Comparison of ENCODE assay signal across 19 mouse cellular contexts in genomic region chr3:51083583-51083982, GRCm38 (mm10).
DNase-seq lines count a peak whose midpoint lies in the region; ATAC-seq and TF ChIP-seq lines count a peak whose summit lies in the region.
"Had no signal": no experiment of that assay in that cellular context is flagged by ENCODE, and none has a peak within 500 bp of the region (broad histone marks: within the 10 kb centered on the region; RNA-seq: fewer than 3 reads in every experiment).

No protein-coding gene starts in this region.

- no peaks in the 10 kb centered on the region for H3K9me3 ChIP-seq in embryonic facial prominence, embryonic 13.5 days
- no peaks in the 10 kb centered on the region for H3K9me3 ChIP-seq in forebrain, postnatal 0 days (ENCODE audit: low read length)
- H3K9me3 ChIP-seq in limb, embryonic 15.5 days = no peaks in the 10 kb centered on the region
- H3K9me3 ChIP-seq in liver, embryonic 11.5 days (ENCODE audit: control insufficient read depth, low read length) = no peaks in the 10 kb centered on the region
- no peaks in the 10 kb centered on the region for H3K9me3 ChIP-seq in liver, embryonic 12.5 days (replicated peaks)

- no peak overlapping the region for H3K9ac ChIP-seq in embryonic facial prominence, embryonic 13.5 days
- H3K9ac ChIP-seq in forebrain, postnatal 0 days = peak overlapping the region; percentile 31; the same call in 1 of the 2 replicates
- no peak overlapping the region for H3K9ac ChIP-seq in limb, embryonic 15.5 days
- H3K9ac ChIP-seq in liver, embryonic 11.5 days (ENCODE audit: low read depth, low read length) = no peak overlapping the region
- H3K9ac ChIP-seq in liver, embryonic 12.5 days = no peak overlapping the region
- H3K9ac ChIP-seq: lung, embryonic 14.5 days had no signal

- peak overlapping the region; percentile 31; the same call in 1 of the 2 replicates for H3K4me2 ChIP-seq in embryonic facial prominence, embryonic 13.5 days
- H3K4me2 ChIP-seq in forebrain, postnatal 0 days (ENCODE audit: low read depth) = peak overlapping the region; percentile 21; the same call in 1 of the 2 replicates
- H3K4me2 ChIP-seq in limb, embryonic 15.5 days = no peak overlapping the region
- H3K4me2 ChIP-seq in liver, embryonic 11.5 days = no peak overlapping the region
- H3K4me2 ChIP-seq in liver, embryonic 12.5 days = no peak overlapping the region
- H3K4me2 ChIP-seq: lung, embryonic 14.5 days had no signal

- H3K27me3 ChIP-seq in embryonic facial prominence, embryonic 13.5 days = no peaks in the 10 kb centered on the region
- no peaks in the 10 kb centered on the region for H3K27me3 ChIP-seq in forebrain, postnatal 0 days (ENCODE audit: insufficient read depth, low read length)
- H3K27me3 ChIP-seq in limb, embryonic 15.5 days = no peaks in the 10 kb centered on the region
- no peaks in the 10 kb centered on the region for H3K27me3 ChIP-seq in liver, embryonic 11.5 days (replicated peaks; ENCODE audit: control insufficient read depth, insufficient read depth, low read length)
- no peaks in the 10 kb centered on the region for H3K27me3 ChIP-seq in liver, embryonic 12.5 days (replicated peaks)

- H3K36me3 ChIP-seq in embryonic facial prominence, embryonic 13.5 days = no peaks in the 10 kb centered on the region
- no peaks in the 10 kb centered on the region for H3K36me3 ChIP-seq in forebrain, postnatal 0 days (ENCODE audit: insufficient read depth)
- no peaks in the 10 kb centered on the region for H3K36me3 ChIP-seq in limb, embryonic 15.5 days
- H3K36me3 ChIP-seq in liver, embryonic 11.5 days (ENCODE audit: control insufficient read depth, insufficient read depth, low read length) = no peaks in the 10 kb centered on the region
- no peaks in the 10 kb centered on the region for H3K36me3 ChIP-seq in liver, embryonic 12.5 days
- H3K36me3 ChIP-seq: G1E had no signal

- WGBS in embryonic facial prominence, embryonic 13.5 days = 55% methylated on average over 7 of the region's 7 CpGs
- WGBS in forebrain, postnatal 0 days = 17% methylated on average over 7 of the region's 7 CpGs
- 46% methylated on average over 7 of the region's 7 CpGs for WGBS in limb, embryonic 15.5 days
- WGBS in liver, embryonic 11.5 days = 75% methylated on average over 7 of the region's 7 CpGs
- WGBS in liver, embryonic 12.5 days (ENCODE audit: insufficient replicate concordance) = 71% methylated on average over 7 of the region's 7 CpGs

- ATAC-seq in embryonic facial prominence, embryonic 13.5 days (ENCODE audit: insufficient number of reproducible peaks, insufficient read depth, low FRiP score, low TSS enrichment, low read depth) = no peak
- ATAC-seq in forebrain, postnatal 0 days = peak; percentile 65
- no peak for ATAC-seq in limb, embryonic 15.5 days (ENCODE audit: insufficient number of reproducible peaks, low FRiP score, low TSS enrichment, low read depth)
- no peak for ATAC-seq in liver, embryonic 11.5 days (replicated peaks; ENCODE audit: low FRiP score)
- ATAC-seq in liver, embryonic 12.5 days = no peak
- ATAC-seq: CD4-positive, CD25-positive, alpha-beta regulatory T cell, adult 4 months had no signal

- H3K4me1 ChIP-seq in embryonic facial prominence, embryonic 13.5 days = peaks cover 25% of the 10 kb centered on the region
- H3K4me1 ChIP-seq in forebrain, postnatal 0 days (ENCODE audit: insufficient read depth) = peaks cover 17% of the 10 kb centered on the region
- H3K4me1 ChIP-seq in limb, embryonic 15.5 days = peaks cover 39% of the 10 kb centered on the region
- H3K4me1 ChIP-seq in liver, embryonic 11.5 days (replicated peaks; ENCODE audit: control insufficient read depth, insufficient read depth, low read length) = no peaks in the 10 kb centered on the region
- H3K4me1 ChIP-seq in liver, embryonic 12.5 days = no peaks in the 10 kb centered on the region

- peak overlapping the region; percentile 33; the same call in 1 of the 2 replicates for H3K27ac ChIP-seq in embryonic facial prominence, embryonic 13.5 days
- H3K27ac ChIP-seq in forebrain, postnatal 0 days (ENCODE audit: low read depth, low read length) = peak overlapping the region; percentile 50
- H3K27ac ChIP-seq in limb, embryonic 15.5 days = peak overlapping the region; percentile 75
- no peak overlapping the region for H3K27ac ChIP-seq in liver, embryonic 11.5 days (ENCODE audit: low read depth, low read length)
- no peak overlapping the region for H3K27ac ChIP-seq in liver, embryonic 12.5 days
- H3K27ac ChIP-seq: gastrocnemius, adult 2 months; left cerebral cortex, adult 2 months had no signal

- H3K4me3 ChIP-seq in embryonic facial prominence, embryonic 13.5 days = no peak overlapping the region
- H3K4me3 ChIP-seq in forebrain, postnatal 0 days (ENCODE audit: low read depth, low read length) = no peak overlapping the region
- no peak overlapping the region for H3K4me3 ChIP-seq in limb, embryonic 15.5 days
- H3K4me3 ChIP-seq in liver, embryonic 11.5 days (ENCODE audit: low read depth, low read length) = no peak overlapping the region
- no peak overlapping the region for H3K4me3 ChIP-seq in liver, embryonic 12.5 days
- H3K4me3 ChIP-seq: gastrocnemius, adult 2 months; left cerebral cortex, adult 2 months; myocyte had no signal

- DNase-seq in brain, adult 2 months (ENCODE audit: low read depth, low spot score) = peak; percentile 45
- peak; percentile 47 for DNase-seq in forebrain, postnatal 0 days
- DNase-seq in liver, embryonic 11.5 days (ENCODE audit: low spot score) = no peak
- DNase-seq in lung, postnatal 4 days = no peak
- DNase-seq: cerebellum, adult 11-12 months; gastrocnemius, adult 2 months; kidney, adult 18-20 months; kidney, postnatal 25 days; lung, embryonic 14.5 days; midbrain, embryonic 14.5 days; right cerebral cortex, postnatal 4 days; thymus, postnatal 25 days had no signal

- no peak for TF ChIP-seq CTCF in forebrain, postnatal 0 days (IDR thresholded peaks at IDR 0.05; ENCODE audit: low read depth)

Comparison
In these comparisons a context has a peak if more than half of its experiments do, and no peak if none do; other contexts are left out.
1. DNase-seq: peak in brain, adult 2 months (single experiment) and forebrain, postnatal 0 days (single experiment); none in liver, embryonic 11.5 days (single experiment) and lung, postnatal 4 days (0 of 2).
2. H3K27ac ChIP-seq: peak in embryonic facial prominence, embryonic 13.5 days (single experiment), forebrain, postnatal 0 days (single experiment) and limb, embryonic 15.5 days (single experiment); none in liver, embryonic 11.5 days (single experiment) and liver, embryonic 12.5 days (single experiment).
3. H3K4me2 ChIP-seq: peak in embryonic facial prominence, embryonic 13.5 days (single experiment) and forebrain, postnatal 0 days (single experiment); none in limb, embryonic 15.5 days (single experiment), liver, embryonic 11.5 days (single experiment) and liver, embryonic 12.5 days (single experiment).